Mouse (Mus musculus) liver, adult 2 months (tissue): ENCODE data around the gene Meis2.

Experiments
- CTCF ChIP-seq: fragments of 200-500 bp; IDR thresholded peaks from 2 replicates; pipeline ENCODE4 v1.5.1; 2011; ENCODE audit warnings: low read depth, low read length, control low read depth
- POLR2A ChIP-seq: fragments of 200-500 bp; IDR thresholded peaks from 2 replicates; pipeline ENCODE4 v1.6.1; 2011; ENCODE audit warnings: low read length, control low read depth; ENCODE audit not compliant: insufficient read depth; ENCODE audit errors: extremely low read depth

GRCm38 (mm10) chr2:115901007-115901406, 164.6 kb downstream of the Meis2 start:
- no peak for TF ChIP-seq POLR2A
- TF ChIP-seq CTCF = no peak
